Mouse (Mus musculus) spleen, adult 2 months (tissue): ENCODE data around the gene Plin5.

ENCODE experiments used
- CTCF ChIP-seq: fragments of 200-500 bp; IDR thresholded peaks from 2 replicates; pipeline ENCODE4 v1.5.1; 2011; ENCODE audit warnings: mild to moderate bottlenecking, inconsistent platforms; ENCODE audit not compliant: insufficient read depth, insufficient read length, insufficient replicate concordance; ENCODE audit errors: extremely low read depth
- POLR2A ChIP-seq: fragments of 200-500 bp; IDR thresholded peaks from 2 replicates; pipeline ENCODE4 v1.6.1; 2011; ENCODE audit warnings: low read depth, low read length, inconsistent platforms

DNA sequence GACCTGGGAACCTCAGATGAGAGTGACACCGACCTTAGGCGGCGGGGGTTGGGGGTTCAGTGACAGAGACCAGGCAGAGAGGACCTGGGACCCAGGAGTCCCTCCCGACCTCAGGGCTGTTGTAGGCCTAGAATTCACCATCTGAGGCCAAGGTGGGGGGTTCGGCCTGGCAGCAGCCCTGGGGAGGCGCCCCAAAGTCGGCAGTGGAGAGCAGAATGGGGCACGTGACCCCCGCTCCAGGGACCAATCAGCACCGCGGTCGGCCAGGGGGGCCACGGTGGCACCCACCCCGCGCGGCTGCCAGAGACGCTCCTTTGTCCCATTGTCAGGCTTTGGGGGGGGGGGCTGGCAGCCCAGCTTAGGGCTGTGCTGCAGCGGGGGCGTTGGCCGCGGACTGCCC, 22.0 kb upstream of the Plin5 start:
- TF ChIP-seq CTCF (no peak), POLR2A (no peak)
